Mouse (Mus musculus): Measurements from ENCODE around the gene Usp49. TPM values are rescaled to one million over a fixed set of nuclear protein-coding genes. Genes with fewer than 3 reads are reported as not detected.

The Usp49 gene
- polyA plus RNA-seq, 1 experiment from 2014 or later, result 3.0 TPM

DNA sequence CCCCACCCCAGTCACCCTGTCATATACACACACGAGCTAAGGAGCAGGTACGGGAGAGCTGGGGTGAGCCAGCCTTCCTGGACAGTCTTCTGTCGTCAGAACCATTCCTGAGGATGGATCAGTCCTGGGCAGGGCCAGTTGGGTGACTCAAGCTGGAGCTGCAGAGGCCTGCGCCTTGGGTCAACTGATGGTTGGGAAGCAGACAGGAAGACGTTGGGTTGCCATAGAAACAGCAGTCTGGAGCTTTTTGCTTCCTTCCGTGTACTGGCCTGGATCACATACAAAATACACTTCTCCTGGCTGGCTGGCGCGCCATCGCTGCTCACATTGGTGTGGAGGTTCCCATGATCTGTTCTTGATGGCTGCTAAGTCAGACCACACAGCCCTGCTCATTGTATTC is 71.3 kb downstream of the Usp49 start:
- H3K27me3 ChIP-seq (ENCODE audit: control insufficient read depth, insufficient read depth, low read length), result no peaks in the 10 kb centered on the region; the same call in 1 of the 2 replicates

DNA sequence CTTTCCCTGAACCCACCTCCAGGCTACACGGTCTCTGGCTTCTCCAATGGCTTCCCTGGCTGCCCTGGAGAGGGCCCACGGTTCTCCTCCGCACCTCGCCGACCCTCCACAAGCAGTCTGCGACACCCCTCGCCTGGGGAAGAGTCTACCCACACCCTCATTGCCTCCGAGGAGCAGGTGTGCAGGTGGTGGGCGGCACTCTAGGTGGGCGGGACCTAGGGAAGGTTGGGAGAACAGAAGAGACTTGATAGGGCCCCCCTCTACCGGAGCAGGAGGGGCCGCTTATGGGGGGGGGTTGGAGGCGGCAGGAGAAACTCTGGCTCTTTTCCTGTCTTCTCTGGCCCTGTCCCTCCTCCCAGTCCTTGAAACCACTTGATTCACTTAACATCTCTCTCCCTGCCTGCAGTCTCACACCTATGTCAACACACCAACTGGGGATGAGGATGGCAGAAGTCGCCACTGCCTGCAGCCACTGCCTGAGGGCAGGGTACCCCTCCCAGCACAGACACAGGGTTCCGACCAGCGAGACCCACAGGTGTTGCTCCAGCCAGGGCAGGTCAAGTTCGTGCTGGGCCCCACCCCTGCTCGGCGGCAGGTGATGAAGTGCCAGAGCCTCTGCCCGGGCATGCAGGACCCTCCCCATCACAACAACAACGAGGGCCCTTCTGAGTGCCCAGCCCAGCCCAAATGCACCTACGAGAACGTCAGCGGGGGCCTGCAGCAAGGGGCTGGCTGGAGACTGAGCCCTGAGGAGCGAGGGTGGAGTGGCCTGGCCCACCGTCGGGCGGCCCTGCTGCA is 72.3 kb downstream of the Usp49 start:
- Histone ChIP-seq H3K9me3 (ENCODE audit: control insufficient read depth, low read length) (no peaks in the 10 kb centered on the region), H3K4me3 (ENCODE audit: control insufficient read depth in 1 of 2, insufficient read depth in 1 of 2, low read depth in 1 of 2, low read length in 2 of 2) (no peak overlapping the region)
- no peak for ATAC-seq (ENCODE audit: insufficient number of reproducible peaks, insufficient read depth, low FRiP score, low read depth)

More for the DNA sequence above, 71.3 kb downstream of the Usp49 start:
- Histone ChIP-seq H3K36me3 (ENCODE audit: control insufficient read depth, insufficient read depth, low read length) (peaks cover 36% of the 10 kb centered on the region), H3K27ac (replicated peaks in 1 of 2; ENCODE audit: control insufficient read depth in 1 of 2, insufficient read depth in 1 of 2, low read depth in 2 of 2, low read length in 2 of 2) (no peak overlapping the region), H3K4me1 (ENCODE audit: control insufficient read depth in 2 of 2, insufficient read depth in 2 of 2, low read length in 2 of 2) (peaks cover 9 to 12% of the 10 kb centered on the region in 2 experiments; a peak in 3 of 4 replicates), H3K9me3 (ENCODE audit: control insufficient read depth, low read length) (no peaks in the 10 kb centered on the region), H3K4me2 (ENCODE audit: low read length) (no peak overlapping the region), H3K4me3 (ENCODE audit: control insufficient read depth in 1 of 2, insufficient read depth in 1 of 2, low read depth in 1 of 2, low read length in 2 of 2) (no peak overlapping the region), H3K9ac (ENCODE audit: low read length) (no peak overlapping the region)
- 75% methylated on average over 9 of the region's 9 CpGs for WGBS
- no peak for ATAC-seq (ENCODE audit: insufficient number of reproducible peaks, insufficient read depth, low FRiP score, low read depth)

DNA sequence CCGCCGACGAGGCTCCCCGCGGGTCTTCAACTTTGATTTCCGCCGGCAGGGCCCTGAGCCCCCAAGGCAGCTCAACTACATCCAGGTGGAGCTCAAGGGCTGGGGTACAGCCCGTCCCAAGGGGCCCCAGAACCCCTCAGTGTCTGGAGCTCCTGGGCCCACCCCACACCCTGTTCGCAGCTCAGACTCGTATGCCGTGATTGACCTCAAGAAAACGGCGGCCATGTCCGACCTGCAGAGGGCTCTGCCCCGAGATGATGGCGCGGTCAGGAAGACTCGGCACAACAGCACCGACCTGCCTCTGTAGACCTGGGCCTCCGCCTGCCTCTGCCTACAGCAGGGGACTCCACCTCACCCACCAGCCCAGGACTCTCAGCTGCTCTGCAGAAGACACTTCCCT is 73.1 kb downstream of the Usp49 start:
- no peak overlapping the region for H3K4me3 ChIP-seq (ENCODE audit: control insufficient read depth in 1 of 2, insufficient read depth in 1 of 2, low read depth in 1 of 2, low read length in 2 of 2)
- peak overlapping the region; percentile 32 for H3K4me2 ChIP-seq (ENCODE audit: low read length)

More for the DNA sequence above, 72.3 kb downstream of the Usp49 start:
- H3K36me3 ChIP-seq (ENCODE audit: control insufficient read depth, insufficient read depth, low read length), result peaks cover 36% of the 10 kb centered on the region
- 31% methylated on average over 28 of the region's 28 CpGs for WGBS
- H3K27me3 ChIP-seq (ENCODE audit: control insufficient read depth, insufficient read depth, low read length), result no peaks in the 10 kb centered on the region; the same call in 1 of the 2 replicates
- no peak overlapping the region for H3K9ac ChIP-seq (ENCODE audit: low read length)
- peaks cover 9 to 12% of the 10 kb centered on the region in 2 experiments; a peak in 3 of 4 replicates for H3K4me1 ChIP-seq (ENCODE audit: control insufficient read depth in 2 of 2, insufficient read depth in 2 of 2, low read length in 2 of 2)
- H3K4me2 ChIP-seq (ENCODE audit: low read length), result peak overlapping the region; percentile 32; the same call in 1 of the 2 replicates
- no peak overlapping the region for H3K27ac ChIP-seq (replicated peaks in 1 of 2; ENCODE audit: control insufficient read depth in 1 of 2, insufficient read depth in 1 of 2, low read depth in 2 of 2, low read length in 2 of 2)

DNA sequence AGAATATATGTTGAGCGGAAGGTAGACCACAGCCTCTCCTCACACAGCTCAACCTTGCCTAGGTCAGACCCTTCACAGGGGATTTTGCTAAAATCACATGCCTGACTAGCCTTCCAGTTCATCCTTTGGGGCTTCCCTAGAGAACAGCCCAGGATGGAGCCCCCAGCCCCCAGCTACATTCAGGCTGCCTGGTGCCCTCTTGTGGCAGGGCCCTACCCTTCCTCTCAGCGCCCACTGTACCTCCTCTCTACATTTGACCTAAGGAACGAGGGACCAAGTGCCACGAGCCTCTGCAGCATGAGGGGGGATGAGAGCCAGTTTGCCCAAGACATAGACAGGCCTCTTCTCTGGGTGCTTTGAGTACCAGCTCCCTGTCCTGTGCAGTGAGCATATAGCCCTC is 74.2 kb downstream of the Usp49 start:
- ATAC-seq (ENCODE audit: insufficient number of reproducible peaks, insufficient read depth, low FRiP score, low read depth), result no peak
- Histone ChIP-seq H3K4me1 (ENCODE audit: control insufficient read depth in 2 of 2, insufficient read depth in 2 of 2, low read length in 2 of 2) (peaks cover 9 to 12% of the 10 kb centered on the region in 2 experiments; a peak in 3 of 4 replicates), H3K4me3 (ENCODE audit: control insufficient read depth in 1 of 2, insufficient read depth in 1 of 2, low read depth in 1 of 2, low read length in 2 of 2) (no peak overlapping the region), H3K9me3 (ENCODE audit: control insufficient read depth, low read length) (no peaks in the 10 kb centered on the region), H3K27me3 (ENCODE audit: control insufficient read depth, insufficient read depth, low read length) (no peaks in the 10 kb centered on the region; the same call in 1 of the 2 replicates), H3K36me3 (ENCODE audit: control insufficient read depth, insufficient read depth, low read length) (peaks cover 30% of the 10 kb centered on the region), H3K27ac (replicated peaks in 1 of 2; ENCODE audit: control insufficient read depth in 1 of 2, insufficient read depth in 1 of 2, low read depth in 2 of 2, low read length in 2 of 2) (no peak overlapping the region), H3K9ac (ENCODE audit: low read length) (no peak overlapping the region), H3K4me2 (ENCODE audit: low read length) (no peak overlapping the region)
- 83% methylated on average over 4 of the region's 4 CpGs for WGBS

More for the DNA sequence above, 73.1 kb downstream of the Usp49 start:
- peaks cover 36% of the 10 kb centered on the region for H3K36me3 ChIP-seq (ENCODE audit: control insufficient read depth, insufficient read depth, low read length)
- no peaks in the 10 kb centered on the region for H3K9me3 ChIP-seq (ENCODE audit: control insufficient read depth, low read length)
- peaks cover 9 to 12% of the 10 kb centered on the region in 2 experiments; a peak in 3 of 4 replicates for H3K4me1 ChIP-seq (ENCODE audit: control insufficient read depth in 2 of 2, insufficient read depth in 2 of 2, low read length in 2 of 2)
- H3K9ac ChIP-seq (ENCODE audit: low read length), result no peak overlapping the region
- H3K27ac ChIP-seq (replicated peaks in 1 of 2; ENCODE audit: control insufficient read depth in 1 of 2, insufficient read depth in 1 of 2, low read depth in 2 of 2, low read length in 2 of 2), result no peak overlapping the region
- WGBS, result 30% methylated on average over 20 of the region's 20 CpGs
- ATAC-seq (ENCODE audit: insufficient number of reproducible peaks, insufficient read depth, low FRiP score, low read depth), result no peak
- H3K27me3 ChIP-seq (ENCODE audit: control insufficient read depth, insufficient read depth, low read length), result no peaks in the 10 kb centered on the region; the same call in 1 of the 2 replicates

DNA sequence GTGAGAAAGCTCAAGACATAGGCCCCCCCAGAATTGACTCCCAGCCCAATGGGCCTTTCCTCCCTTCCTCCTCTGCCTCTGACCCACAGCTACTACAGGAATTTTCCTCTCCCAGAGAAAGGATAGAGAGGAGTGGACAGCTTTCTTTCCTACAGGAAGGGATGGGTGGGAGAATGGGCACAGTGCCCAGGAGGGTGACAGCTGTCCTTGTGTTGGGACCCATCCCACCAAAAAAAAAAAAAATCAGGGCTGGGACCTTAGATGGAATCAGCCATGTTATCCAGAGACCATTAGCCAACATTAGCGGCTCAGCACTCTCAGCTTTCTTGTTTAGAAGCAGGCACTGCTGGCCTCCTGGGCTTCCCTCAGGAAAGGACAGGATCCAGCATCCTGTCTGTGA is 75.7 kb downstream of the Usp49 start:
- Histone ChIP-seq H3K4me3 (ENCODE audit: control insufficient read depth in 1 of 2, insufficient read depth in 1 of 2, low read depth in 1 of 2, low read length in 2 of 2) (no peak overlapping the region), H3K36me3 (ENCODE audit: control insufficient read depth, insufficient read depth, low read length) (peaks cover 23% of the 10 kb centered on the region), H3K27ac (replicated peaks in 1 of 2; ENCODE audit: control insufficient read depth in 1 of 2, insufficient read depth in 1 of 2, low read depth in 2 of 2, low read length in 2 of 2) (no peak overlapping the region; a peak in 1 of 4 replicates), H3K4me1 (ENCODE audit: control insufficient read depth in 2 of 2, insufficient read depth in 2 of 2, low read length in 2 of 2) (peaks cover 9 to 12% of the 10 kb centered on the region in 2 experiments; a peak in 3 of 4 replicates), H3K9me3 (ENCODE audit: control insufficient read depth, low read length) (no peaks in the 10 kb centered on the region), H3K27me3 (ENCODE audit: control insufficient read depth, insufficient read depth, low read length) (no peaks in the 10 kb centered on the region; the same call in 1 of the 2 replicates), H3K9ac (ENCODE audit: low read length) (no peak overlapping the region), H3K4me2 (ENCODE audit: low read length) (no peak overlapping the region)
- peak; percentile 18; the same call in 1 of the 2 replicates for ATAC-seq (ENCODE audit: insufficient number of reproducible peaks, insufficient read depth, low FRiP score, low read depth)
- WGBS, result 71% methylated on average over 1 of the region's 1 CpGs

DNA sequence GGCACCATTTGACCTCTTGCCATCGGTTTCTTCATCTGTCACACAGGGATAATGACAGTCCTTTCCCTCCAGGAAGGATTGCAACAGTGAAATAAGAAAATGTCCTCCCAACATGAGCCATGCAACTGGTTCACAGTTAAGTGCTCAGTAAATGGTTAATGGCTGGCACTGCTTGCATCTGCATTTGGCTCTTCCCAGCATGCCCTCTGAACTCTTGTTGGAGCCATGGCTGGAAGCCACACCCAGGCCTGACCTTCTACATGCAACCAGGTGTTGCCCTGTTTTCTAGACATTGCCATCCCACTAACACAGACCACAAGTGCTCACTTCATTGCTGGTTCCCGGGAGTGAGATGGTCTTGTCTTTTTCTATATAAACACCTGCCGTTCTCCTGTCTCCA is 77.5 kb downstream of the Usp49 start:
- 74% methylated on average over 3 of the region's 3 CpGs for WGBS
- Histone ChIP-seq H3K4me3 (ENCODE audit: control insufficient read depth in 1 of 2, insufficient read depth in 1 of 2, low read depth in 1 of 2, low read length in 2 of 2) (no peak overlapping the region), H3K4me1 (ENCODE audit: control insufficient read depth in 2 of 2, insufficient read depth in 2 of 2, low read length in 2 of 2) (peaks cover 6 to 7% of the 10 kb centered on the region in 2 experiments; a peak in 2 of 4 replicates), H3K27ac (replicated peaks in 1 of 2; ENCODE audit: control insufficient read depth in 1 of 2, insufficient read depth in 1 of 2, low read depth in 2 of 2, low read length in 2 of 2) (no peak overlapping the region), H3K4me2 (ENCODE audit: low read length) (no peak overlapping the region), H3K9me3 (ENCODE audit: control insufficient read depth, low read length) (no peaks in the 10 kb centered on the region), H3K9ac (ENCODE audit: low read length) (no peak overlapping the region), H3K36me3 (ENCODE audit: control insufficient read depth, insufficient read depth, low read length) (0 out of 2 replicates have a peak, but pooled peaks cover 8% of the 10 kb centered on the region), H3K27me3 (ENCODE audit: control insufficient read depth, insufficient read depth, low read length) (no peaks in the 10 kb centered on the region; the same call in 1 of the 2 replicates)
- no peak for ATAC-seq (ENCODE audit: insufficient number of reproducible peaks, insufficient read depth, low FRiP score, low read depth)

DNA sequence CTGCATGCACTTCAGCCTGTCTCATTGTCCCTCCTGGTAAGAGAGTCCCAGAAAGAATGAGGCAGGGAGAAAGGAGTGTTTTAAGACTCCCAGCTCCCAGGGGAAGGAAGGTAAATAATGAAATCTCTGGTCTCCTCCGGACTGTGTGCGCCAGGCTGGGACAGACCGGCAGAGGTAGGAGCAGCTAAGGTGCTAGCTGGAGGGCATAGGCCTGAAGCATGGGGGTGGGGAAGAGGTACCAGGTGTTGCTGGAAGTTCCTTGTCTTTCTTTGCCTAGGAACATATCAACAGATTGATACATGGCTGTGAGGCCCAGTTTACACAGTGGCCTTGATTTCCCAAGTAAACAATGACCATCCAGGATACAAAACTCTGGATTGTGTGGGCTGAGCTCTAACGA is 78.5 kb downstream of the Usp49 start:
- Histone ChIP-seq H3K9ac (ENCODE audit: low read length) (no peak overlapping the region), H3K4me3 (ENCODE audit: control insufficient read depth in 1 of 2, insufficient read depth in 1 of 2, low read depth in 1 of 2, low read length in 2 of 2) (no peak overlapping the region), H3K9me3 (ENCODE audit: control insufficient read depth, low read length) (no peaks in the 10 kb centered on the region), H3K36me3 (ENCODE audit: control insufficient read depth, insufficient read depth, low read length) (no peaks in the 10 kb centered on the region), H3K27me3 (ENCODE audit: control insufficient read depth, insufficient read depth, low read length) (no peaks in the 10 kb centered on the region; the same call in 1 of the 2 replicates), H3K4me1 (ENCODE audit: control insufficient read depth in 2 of 2, insufficient read depth in 2 of 2, low read length in 2 of 2) (peaks cover 3 to 4% of the 10 kb centered on the region in 2 experiments; a peak in 1 of 4 replicates), H3K27ac (replicated peaks in 1 of 2; ENCODE audit: control insufficient read depth in 1 of 2, insufficient read depth in 1 of 2, low read depth in 2 of 2, low read length in 2 of 2) (no peak overlapping the region), H3K4me2 (ENCODE audit: low read length) (no peak overlapping the region)
- ATAC-seq (ENCODE audit: insufficient number of reproducible peaks, insufficient read depth, low FRiP score, low read depth), result no peak
- WGBS, result 64% methylated on average over 4 of the region's 4 CpGs

Measured in heart, embryonic 14.5 days (tissue).